Mouse (Mus musculus) fibroblast of lung, adult 2 months (primary cell): ENCODE measurements at regions not wholly inside any gene's neighbourhood (a gene's known extent, or its start where the extent isn't known, plus 50 kb on each side); places are given as distances from the start of the nearest gene placed in this dataset.

ENCODE experiments used
- DNase-seq: peaks from one replicate; pipeline ENCODE4 v3.0.0-alpha.2; 2011; ENCODE audit warnings: low read depth

- no peak for DNase-seq
Observed at GRCm38 (mm10) chr5:112098469-112099085, 153.7 kb downstream of the Cryba4 start.

DNA sequence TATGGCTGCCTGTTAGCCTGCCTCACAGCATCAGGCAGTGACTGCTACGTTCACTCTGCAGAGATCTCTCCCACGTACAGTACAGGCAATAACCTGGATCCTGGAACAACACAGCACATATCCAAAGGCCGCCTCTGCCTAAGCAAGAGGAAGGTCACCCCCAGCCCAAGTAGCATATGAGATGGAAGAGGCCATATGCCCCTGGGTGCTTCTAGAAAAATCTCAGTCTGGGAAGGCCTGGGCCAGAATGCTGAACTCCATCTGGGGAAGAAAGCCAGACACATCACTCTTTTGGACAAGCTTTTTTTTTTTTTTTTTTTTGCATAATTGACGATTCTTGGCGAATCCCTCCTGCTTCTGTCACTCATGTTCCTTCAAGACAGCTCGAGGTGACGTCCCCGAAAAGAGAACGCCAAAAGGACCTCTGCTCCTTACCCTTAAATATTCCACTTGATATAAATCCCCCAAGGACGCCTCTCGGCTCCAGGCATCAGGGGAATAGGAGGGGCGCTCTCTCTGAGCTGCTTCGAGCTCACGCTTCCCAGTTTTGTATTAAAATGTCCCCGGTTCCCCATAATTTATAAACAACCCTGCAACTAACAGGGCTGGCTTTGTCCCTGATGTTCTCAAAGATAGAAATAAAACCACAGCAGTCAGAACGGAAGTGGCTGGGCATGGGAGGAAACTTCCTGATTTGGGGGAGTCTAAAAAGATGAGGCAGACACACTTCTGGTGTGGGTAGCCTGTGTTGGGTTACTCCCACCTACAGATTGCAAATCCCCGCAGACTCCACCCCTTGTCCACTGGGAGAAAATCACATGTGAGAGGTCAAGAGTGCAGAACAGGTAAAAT, 150.4 kb downstream of the Cryba4 start:
- no peak for DNase-seq

DNA sequence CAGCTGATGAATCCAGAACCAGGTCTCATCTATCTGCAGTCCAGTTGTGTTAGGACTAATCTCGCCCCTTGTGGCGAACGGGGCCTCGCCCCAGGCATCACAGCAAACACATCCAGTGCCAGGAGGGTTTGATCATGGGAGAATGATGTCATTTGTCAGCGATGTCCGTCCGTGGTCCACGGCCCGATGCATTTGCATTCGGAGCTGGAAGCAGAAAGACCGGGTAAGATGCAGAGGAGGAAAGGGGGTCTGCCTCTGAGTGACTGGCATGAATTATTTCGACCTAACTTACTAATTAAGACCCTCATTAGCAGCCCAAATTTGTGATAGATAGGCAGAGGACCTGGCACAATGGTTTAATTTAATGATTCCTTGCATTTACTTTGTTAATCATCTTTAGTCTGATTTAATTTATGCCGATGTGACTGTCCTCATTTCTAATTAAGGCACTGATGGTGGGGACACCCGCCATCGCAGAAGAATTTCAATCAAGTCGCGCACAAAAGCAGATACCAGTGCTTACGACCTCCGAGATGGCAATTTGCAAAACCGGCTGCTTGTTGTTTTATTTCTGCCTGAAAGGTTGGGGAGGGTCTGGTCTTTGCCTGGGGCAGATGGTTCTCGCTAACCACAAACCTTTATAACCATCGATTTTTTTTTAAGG, 141.9 kb downstream of the Cryba4 start:
- DNase-seq, result no peak

GRCm38 (mm10) chr5:112120766-112121165, 131.6 kb downstream of the Cryba4 start:
- DNase-seq, result no peak

DNA sequence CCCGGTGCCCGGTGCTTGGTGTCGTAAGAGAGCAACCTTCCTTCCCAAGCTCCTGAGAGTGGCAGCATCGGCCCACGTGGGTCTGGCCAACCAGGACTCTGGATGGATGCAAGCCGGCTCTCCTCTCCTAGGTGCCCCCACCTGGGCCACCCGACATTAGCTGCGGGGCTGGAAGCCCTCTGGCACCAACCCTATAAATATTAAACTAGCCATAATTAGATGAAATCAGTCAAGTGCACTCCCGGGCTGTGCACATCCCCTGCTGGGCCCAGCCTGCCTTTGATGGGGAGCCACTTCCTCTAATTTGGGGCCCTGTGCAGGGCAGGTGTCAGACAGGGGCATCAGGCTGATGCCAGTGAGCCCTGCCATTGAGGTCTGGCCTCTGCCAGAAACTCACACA, 130.8 kb downstream of the Cryba4 start:
- DNase-seq, result no peak

DNA sequence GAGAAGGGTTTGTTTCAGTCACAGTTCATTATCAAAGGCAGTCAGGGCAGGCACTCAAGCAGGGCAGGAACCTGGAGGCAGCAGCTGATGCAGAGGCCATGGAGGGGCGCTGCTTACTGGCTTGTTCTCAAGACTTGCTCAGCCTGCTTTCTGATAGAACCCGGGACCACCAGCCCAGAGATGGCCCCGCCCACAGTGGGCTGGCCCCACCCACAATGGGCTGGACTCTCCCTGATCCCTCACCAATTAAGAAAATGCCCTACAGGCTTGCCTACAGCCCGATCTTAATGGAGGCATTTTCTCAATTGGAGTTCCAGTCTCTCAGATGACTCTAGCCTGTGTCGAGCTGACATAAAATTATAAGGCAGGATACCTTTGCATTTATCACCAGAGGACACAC, 129.7 kb downstream of the Cryba4 start:
- no peak for DNase-seq

GRCm38 (mm10) chr5:112127171-112127570, 125.1 kb downstream of the Cryba4 start:
- no peak for DNase-seq

DNA sequence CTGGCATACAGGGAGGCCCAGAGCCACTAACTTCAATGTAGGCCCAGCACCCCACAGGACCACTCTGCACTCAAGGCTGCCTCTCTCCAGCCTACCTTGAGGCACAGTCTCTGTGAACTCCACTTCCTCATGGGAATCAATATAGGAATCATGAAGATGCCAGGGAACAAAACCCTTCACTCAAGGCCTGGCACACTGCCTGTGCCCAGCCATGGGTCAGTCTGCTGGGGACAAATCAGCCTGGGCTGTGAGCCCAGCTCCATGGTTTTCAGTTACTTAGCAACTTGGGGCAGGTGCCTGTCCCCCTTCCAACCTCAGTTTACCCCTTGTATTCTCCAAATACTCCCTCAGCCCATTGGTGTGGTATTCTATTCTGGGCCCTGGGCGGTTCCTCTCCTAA, 119.6 kb downstream of the Cryba4 start:
- no peak for DNase-seq

GRCm38 (mm10) chr5:112133688-112134573, 118.4 kb downstream of the Cryba4 start:
- DNase-seq, result no peak

DNA sequence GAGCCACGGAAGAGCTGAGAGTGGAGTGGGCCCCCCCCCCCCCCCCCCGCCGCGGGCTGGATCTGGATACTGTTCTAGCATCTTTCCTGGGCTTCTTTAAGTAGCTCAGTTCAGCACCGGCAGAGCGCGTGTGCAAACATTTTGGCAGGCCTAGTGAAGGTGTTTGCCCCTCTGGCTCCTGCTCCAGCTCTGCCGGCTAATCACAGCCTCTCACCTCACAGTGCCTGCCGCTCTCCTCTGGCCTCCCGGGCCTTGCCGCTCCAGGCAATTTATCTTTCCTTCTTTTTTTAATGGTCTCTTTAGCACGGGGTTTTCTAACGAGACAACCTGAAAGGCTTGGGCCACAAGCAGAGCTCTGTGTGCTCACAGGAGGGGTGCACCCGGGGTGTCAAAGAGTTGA, 115.7 kb downstream of the Cryba4 start:
- DNase-seq, result no peak

DNA sequence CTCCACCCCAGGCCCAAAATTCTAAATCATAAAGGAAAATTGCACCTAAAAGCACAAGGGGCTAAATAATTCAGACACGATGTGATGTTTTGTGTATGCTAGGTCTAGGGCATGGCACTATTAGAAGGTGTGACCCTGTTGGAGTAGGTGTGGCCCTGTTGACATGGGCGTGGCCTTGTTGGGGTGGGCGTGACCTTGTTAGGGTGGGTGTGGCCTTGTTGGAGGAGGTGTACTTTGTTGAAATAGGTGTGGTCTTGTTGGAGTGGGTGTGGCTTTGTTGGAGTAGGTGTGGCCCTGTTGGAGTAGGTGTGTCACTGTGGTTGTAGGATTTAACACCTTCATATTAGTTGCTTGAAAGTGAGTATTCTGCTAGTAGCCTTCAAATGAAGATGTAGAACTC, 114.1 kb downstream of the Cryba4 start:
- no peak for DNase-seq

DNA sequence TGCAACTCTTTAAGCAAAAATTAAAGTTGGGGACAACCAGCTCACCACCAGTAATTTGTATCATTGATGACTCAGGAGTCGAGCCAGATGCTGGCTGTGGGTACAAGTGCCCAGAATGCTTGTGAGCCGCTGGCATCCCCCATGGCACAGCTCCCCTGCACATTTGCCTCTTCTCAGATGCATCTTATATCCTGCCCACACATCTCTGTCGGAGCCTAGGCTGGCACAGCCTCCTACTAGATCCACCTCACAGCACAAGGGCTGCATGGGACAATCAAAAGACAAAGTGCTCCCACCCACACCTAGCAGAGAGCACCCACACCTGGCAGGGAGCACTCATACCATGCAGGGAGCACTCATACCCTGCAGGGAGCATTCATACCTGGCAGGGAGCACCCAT, 109.6 kb downstream of the Cryba4 start:
- DNase-seq, result no peak

GRCm38 (mm10) chr5:112143993-112144621, 108.2 kb downstream of the Cryba4 start:
- no peak for DNase-seq

GRCm38 (mm10) chr5:112153675-112154085, 98.6 kb downstream of the Cryba4 start:
- DNase-seq, result peak; percentile 29

DNA sequence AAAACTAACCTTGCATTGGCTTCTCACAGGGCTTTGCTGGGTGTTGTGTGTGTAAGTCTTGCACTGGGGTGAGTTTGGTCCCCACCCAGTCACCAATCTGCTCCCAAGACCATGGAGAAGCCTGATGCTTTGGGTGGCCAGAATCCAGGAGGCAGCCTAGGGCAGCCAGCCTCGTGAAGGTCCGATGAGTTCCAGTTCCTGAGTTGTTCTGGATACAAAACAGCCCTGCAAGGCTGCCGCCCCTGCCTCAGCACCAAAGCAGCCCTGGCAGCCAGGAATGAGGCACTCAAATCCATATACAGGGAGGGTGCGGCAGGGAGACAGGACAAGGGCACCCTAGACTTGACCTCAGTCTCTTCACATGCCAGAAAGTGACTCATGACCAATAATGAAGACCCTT, 97.7 kb downstream of the Cryba4 start:
- peak; percentile 16 for DNase-seq

GRCm38 (mm10) chr5:112155051-112155450, 97.3 kb downstream of the Cryba4 start:
- no peak for DNase-seq

- DNase-seq, result no peak
Observed at GRCm38 (mm10) chr5:112156005-112156404, 96.3 kb downstream of the Cryba4 start.

GRCm38 (mm10) chr5:112166410-112167175, 85.7 kb downstream of the Cryba4 start:
- DNase-seq, result no peak

GRCm38 (mm10) chr5:112167790-112168189, 84.5 kb downstream of the Cryba4 start:
- DNase-seq, result no peak

DNA sequence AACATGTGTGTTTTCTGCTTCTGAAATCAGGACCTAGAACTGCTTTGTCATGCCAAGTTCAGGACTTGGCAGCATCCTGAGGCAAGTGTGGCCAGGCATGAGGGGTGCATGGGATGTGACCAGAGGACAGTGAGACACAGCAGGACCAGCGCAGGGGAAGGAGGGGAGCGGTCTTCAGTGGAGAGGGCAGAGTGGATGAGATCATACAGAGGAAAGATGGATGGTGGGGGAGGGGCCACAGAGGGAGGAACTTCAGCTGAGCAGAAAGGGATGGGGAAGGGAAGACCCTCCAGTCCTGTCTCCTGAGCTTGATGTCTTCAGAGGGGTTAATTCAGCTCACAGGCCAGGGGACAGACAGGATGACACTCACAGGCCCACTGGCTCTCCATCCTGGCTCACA, 81.0 kb downstream of the Cryba4 start:
- no peak for DNase-seq
